Mouse (Mus musculus): ENCODE data around the gene Fgfr2. TPM values are rescaled to one million over a fixed set of nuclear protein-coding genes. Genes with fewer than 3 reads are reported as not detected.

Fgfr2 gene
- total and polyA plus RNA-seq, 2 experiments from 2014 or later = 17.1 to 47.6 TPM

GRCm38 (mm10) chr7:130964686-130965085, 2158.5 kb downstream of the Fgfr2 start:
- 56% methylated on average over 5 of the region's 5 CpGs for WGBS

GRCm38 (mm10) chr7:130961429-130961828, 2161.7 kb downstream of the Fgfr2 start:
- Histone ChIP-seq H3K27me3 (ENCODE audit: insufficient read depth, low read length) (no peaks in the 10 kb centered on the region), H3K9ac (no peak overlapping the region), H3K4me3 (ENCODE audit: low read depth, low read length) (no peak overlapping the region), H3K4me1 (ENCODE audit: insufficient read depth) (no peaks in the 10 kb centered on the region), H3K36me3 (ENCODE audit: insufficient read depth) (no peaks in the 10 kb centered on the region), H3K9me3 (ENCODE audit: low read length) (no peaks in the 10 kb centered on the region), H3K27ac (ENCODE audit: low read depth, low read length) (no peak overlapping the region), H3K4me2 (ENCODE audit: low read depth) (no peak overlapping the region)
- no peak for TF ChIP-seq CTCF (IDR thresholded peaks at IDR 0.05; ENCODE audit: low read depth)
- no peak for DNase-seq
- WGBS = 91% methylated on average over 6 of the region's 6 CpGs
- no peak for ATAC-seq

More at GRCm38 (mm10) chr7:130964686-130965085, 2158.5 kb downstream of the Fgfr2 start:
- H3K36me3 ChIP-seq (ENCODE audit: insufficient read depth) = no peaks in the 10 kb centered on the region
- no peak overlapping the region for H3K9ac ChIP-seq
- ATAC-seq (no peak), DNase-seq (no peak)
- no peaks in the 10 kb centered on the region for H3K27me3 ChIP-seq (ENCODE audit: insufficient read depth, low read length)
- H3K27ac ChIP-seq (ENCODE audit: low read depth, low read length) = no peak overlapping the region
- no peak overlapping the region for H3K4me2 ChIP-seq (ENCODE audit: low read depth)
- no peaks in the 10 kb centered on the region for H3K4me1 ChIP-seq (ENCODE audit: insufficient read depth)
- no peak for TF ChIP-seq CTCF (IDR thresholded peaks at IDR 0.05; ENCODE audit: low read depth)
- H3K9me3 ChIP-seq (ENCODE audit: low read length) = no peaks in the 10 kb centered on the region
- no peak overlapping the region for H3K4me3 ChIP-seq (ENCODE audit: low read depth, low read length)

GRCm38 (mm10) chr7:130959868-130960267, 2163.3 kb downstream of the Fgfr2 start:
- 0 out of 2 replicates have a peak, but pooled peaks have one; percentile 29 for ATAC-seq
- H3K4me3 ChIP-seq (ENCODE audit: low read depth, low read length) = no peak overlapping the region
- WGBS = 47% methylated on average over 7 of the region's 7 CpGs
- H3K9me3 ChIP-seq (ENCODE audit: low read length) = no peaks in the 10 kb centered on the region
- no peaks in the 10 kb centered on the region for H3K27me3 ChIP-seq (ENCODE audit: insufficient read depth, low read length)
- H3K4me1 ChIP-seq (ENCODE audit: insufficient read depth) = no peaks in the 10 kb centered on the region
- no peak for TF ChIP-seq CTCF (IDR thresholded peaks at IDR 0.05; ENCODE audit: low read depth)
- peak overlapping the region; percentile 29; the same call in 1 of the 2 replicates for H3K27ac ChIP-seq (ENCODE audit: low read depth, low read length)
- DNase-seq = peak; percentile 41
- no peak overlapping the region for H3K9ac ChIP-seq
- H3K36me3 ChIP-seq (ENCODE audit: insufficient read depth) = no peaks in the 10 kb centered on the region
- no peak overlapping the region for H3K4me2 ChIP-seq (ENCODE audit: low read depth)

GRCm38 (mm10) chr7:130958551-130958950, 2164.6 kb downstream of the Fgfr2 start:
- no peak overlapping the region for H3K27ac ChIP-seq (ENCODE audit: low read depth, low read length)
- 67% methylated on average over 7 of the region's 7 CpGs for WGBS
- no peaks in the 10 kb centered on the region for H3K36me3 ChIP-seq (ENCODE audit: insufficient read depth)
- H3K4me2 ChIP-seq (ENCODE audit: low read depth) = no peak overlapping the region
- H3K9ac ChIP-seq = no peak overlapping the region
- TF ChIP-seq CTCF (IDR thresholded peaks at IDR 0.05; ENCODE audit: low read depth) = no peak
- no peaks in the 10 kb centered on the region for H3K27me3 ChIP-seq (ENCODE audit: insufficient read depth, low read length)
- no peaks in the 10 kb centered on the region for H3K9me3 ChIP-seq (ENCODE audit: low read length)
- DNase-seq = no peak
- ATAC-seq = no peak
- no peaks in the 10 kb centered on the region for H3K4me1 ChIP-seq (ENCODE audit: insufficient read depth)
- no peak overlapping the region for H3K4me3 ChIP-seq (ENCODE audit: low read depth, low read length)

GRCm38 (mm10) chr7:130954177-130954601, 2169.0 kb downstream of the Fgfr2 start:
- no peaks in the 10 kb centered on the region for H3K27me3 ChIP-seq (ENCODE audit: insufficient read depth, low read length)
- H3K9ac ChIP-seq = no peak overlapping the region
- H3K36me3 ChIP-seq (ENCODE audit: insufficient read depth) = no peaks in the 10 kb centered on the region
- peak; percentile 89 for ATAC-seq
- no peak overlapping the region for H3K4me2 ChIP-seq (ENCODE audit: low read depth)
- H3K27ac ChIP-seq (ENCODE audit: low read depth, low read length) = no peak overlapping the region
- TF ChIP-seq CTCF (IDR thresholded peaks at IDR 0.05; ENCODE audit: low read depth) = no peak
- H3K4me3 ChIP-seq (ENCODE audit: low read depth, low read length) = no peak overlapping the region
- peak; percentile 83 for DNase-seq
- no peaks in the 10 kb centered on the region for H3K9me3 ChIP-seq (ENCODE audit: low read length)
- 65% methylated on average over 10 of the region's 10 CpGs for WGBS
- H3K4me1 ChIP-seq (ENCODE audit: insufficient read depth) = no peaks in the 10 kb centered on the region

- no peak overlapping the region for H3K27ac ChIP-seq (ENCODE audit: low read depth, low read length)
- no peak overlapping the region for H3K4me3 ChIP-seq (ENCODE audit: low read depth, low read length)
- 87% methylated on average over 10 of the region's 10 CpGs for WGBS
- no peak overlapping the region for H3K4me2 ChIP-seq (ENCODE audit: low read depth)
- no peak for ATAC-seq
- no peak for TF ChIP-seq CTCF (IDR thresholded peaks at IDR 0.05; ENCODE audit: low read depth)
- no peak for DNase-seq
- H3K27me3 ChIP-seq (ENCODE audit: insufficient read depth, low read length) = no peaks in the 10 kb centered on the region
- H3K9ac ChIP-seq = no peak overlapping the region
- H3K36me3 ChIP-seq (ENCODE audit: insufficient read depth) = no peaks in the 10 kb centered on the region
- no peaks in the 10 kb centered on the region for H3K9me3 ChIP-seq (ENCODE audit: low read length)
- H3K4me1 ChIP-seq (ENCODE audit: insufficient read depth) = peaks cover 3% of the 10 kb centered on the region; the same call in 1 of the 2 replicates
Measured at GRCm38 (mm10) chr7:130953376-130953775, 2169.8 kb downstream of the Fgfr2 start.

- 89% methylated on average over 5 of the region's 5 CpGs for WGBS
- no peak for TF ChIP-seq CTCF (IDR thresholded peaks at IDR 0.05; ENCODE audit: low read depth)
- ATAC-seq = no peak
Measured at GRCm38 (mm10) chr7:130951004-130951403, 2172.1 kb downstream of the Fgfr2 start.

More at GRCm38 (mm10) chr7:130951004-130951403, 2172.1 kb downstream of the Fgfr2 start:
- Histone ChIP-seq H3K4me2 (ENCODE audit: low read depth) (no peak overlapping the region), H3K27me3 (ENCODE audit: insufficient read depth, low read length) (no peaks in the 10 kb centered on the region), H3K36me3 (ENCODE audit: insufficient read depth) (no peaks in the 10 kb centered on the region), H3K4me1 (ENCODE audit: insufficient read depth) (peaks cover 3% of the 10 kb centered on the region; the same call in 1 of the 2 replicates), H3K4me3 (ENCODE audit: low read depth, low read length) (no peak overlapping the region), H3K9ac (no peak overlapping the region), H3K9me3 (ENCODE audit: low read length) (no peaks in the 10 kb centered on the region), H3K27ac (ENCODE audit: low read depth, low read length) (no peak overlapping the region)
- DNase-seq = no peak

All from forebrain, postnatal 0 days (tissue).